Mouse (Mus musculus) intestine, embryonic 14.5 days (tissue): ENCODE data around the gene Cyp2d12. TPM values are rescaled to one million over a fixed set of nuclear protein-coding genes. Genes with fewer than 3 reads are reported as not detected.
"Not testable (repeated sequence)": the region's sequence is repeated elsewhere in the genome, so short reads cannot be mapped to it uniquely, and the experiment has no call there.

ENCODE experiments used
- ATAC-seq: fragments of 200-750 bp; cut with Nextera tagmentation; replicated peaks from 2 replicates; pipeline ENCODE4 v1.8.0; 2017; ENCODE audit warnings: low read depth, moderate number of reproducible peaks, moderate TSS enrichment, moderate library complexity; ENCODE audit not compliant: low FRiP score, low TSS enrichment
- DNase-seq: peaks from one replicate; pipeline ENCODE4 v3.0.0-alpha.2; 2018; ENCODE audit warnings: low spot score
- H3K27ac ChIP-seq: fragments of 300-500 bp; sonication (generic); 2 replicates; pipeline ENCODE4 v1.5.1; 2014; ENCODE audit warnings: low read depth, mild to moderate bottlenecking, control low read depth
- H3K27me3 ChIP-seq: fragments of 300-500 bp; sonication (generic); replicated peaks from 2 replicates; pipeline ENCODE4 v1.6.1; 2014; ENCODE audit warnings: low read length, control low read depth; ENCODE audit not compliant: control insufficient read depth, insufficient read depth
- H3K36me3 ChIP-seq: fragments of 300-500 bp; sonication (generic); 2 replicates; pipeline ENCODE4 v1.6.1; 2014; ENCODE audit warnings: low read length, control low read depth; ENCODE audit not compliant: control insufficient read depth, insufficient read depth
- H3K4me1 ChIP-seq: fragments of 300-500 bp; sonication (generic); replicated peaks from 2 replicates; pipeline ENCODE4 v1.6.1; 2014; ENCODE audit warnings: low read length, control low read depth, mixed read lengths; ENCODE audit not compliant: control insufficient read depth, insufficient read depth
- H3K4me2 ChIP-seq: fragments of 300-500 bp; sonication (generic); 2 replicates; pipeline ENCODE4 v1.6.1; 2014; ENCODE audit warnings: low read length
- H3K4me3 ChIP-seq: fragments of 300-500 bp; sonication (generic); 2 replicates; pipeline ENCODE4 v1.5.1; 2014; ENCODE audit warnings: low read depth, low read length, control low read depth, mixed read lengths
- H3K9ac ChIP-seq: fragments of 300-500 bp; sonication (generic); 2 replicates; pipeline ENCODE4 v1.6.1; 2014; ENCODE audit warnings: mild to moderate bottlenecking, low read length
- H3K9me3 ChIP-seq: fragments of 300-500 bp; sonication (generic); 2 replicates; pipeline ENCODE4 v1.6.1; 2016; ENCODE audit warnings: low read length, control low read depth; ENCODE audit not compliant: control insufficient read depth
- WGBS: fragments of 180-500 bp; shearing (Covaris S2); extraction: QIAGEN DNeasy Blood & Tissue Kit; methylation state at CpG from one replicate; pipeline ENCODE4 v1.1.7; 2014; 5-methylcytosine and 5-hydroxymethylcytosine counted together
- polyA plus RNA-seq: library from polyadenylated mRNA; unstranded; fragments of >200 nt; fragmentation: Nextera tagmentation; extraction: Ambion mirVana; gene quantifications from 2 replicates; pipeline ENCODE4 v1.2.1, GENCODE M21; 2014

Cyp2d12 gene
- polyA plus RNA-seq, result not detected in 2 replicates

- no peak within 1 kb of the TSS for H3K4me2 ChIP-seq
- no peaks in the 10 kb centered on the region for H3K4me1 ChIP-seq
- H3K27ac ChIP-seq, result no peak within 1 kb of the TSS
- H3K36me3 ChIP-seq, result no peaks in the 10 kb centered on the region
- no peak within 1 kb of the TSS for H3K9ac ChIP-seq
- no peak for DNase-seq
- WGBS, result 84% methylated on average over 7 of the region's 7 CpGs
- H3K4me3 ChIP-seq, result no peak within 1 kb of the TSS
- H3K9me3 ChIP-seq, result peaks cover 7% of the 10 kb centered on the region; the same call in 1 of the 2 replicates
- ATAC-seq, result no peak
- H3K27me3 ChIP-seq, result no peaks in the 10 kb centered on the region
These were observed at the start of gene Cyp2d12 for GRCm38 (mm10) chr15:82554531-82555230. TSS of gene Cyp2d12 (plus strand) at chr15:82555072.

DNA sequence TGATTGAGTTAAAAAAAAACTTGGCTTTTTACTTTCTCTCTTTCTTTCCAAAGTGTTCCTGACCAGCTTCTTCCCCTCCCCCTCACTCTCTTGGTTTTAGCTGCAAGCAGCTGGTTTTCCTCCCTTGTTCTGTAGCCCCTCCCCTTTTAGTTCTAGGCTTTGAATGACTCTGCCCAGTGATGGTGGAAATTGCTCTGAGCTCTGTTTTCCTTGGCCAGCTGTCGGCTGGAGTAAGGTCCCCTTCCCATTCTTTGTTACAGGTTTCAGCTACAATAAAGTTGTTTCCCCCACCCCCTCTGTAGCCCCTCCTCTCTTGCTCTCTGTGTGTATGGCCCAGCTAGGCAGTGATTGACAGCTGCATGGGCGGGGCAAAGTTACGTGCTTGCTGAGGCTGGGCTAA is 47.9 kb upstream of the Cyp2d12 start:
- Histone ChIP-seq H3K27me3 (no peaks in the 10 kb centered on the region), H3K4me1 (no peaks in the 10 kb centered on the region), H3K27ac (no peak overlapping the region), H3K4me3 (no peak overlapping the region), H3K9ac (no peak overlapping the region), H3K36me3 (no peaks in the 10 kb centered on the region), H3K4me2 (no peak overlapping the region), H3K9me3 (peaks cover 9% of the 10 kb centered on the region; the same call in 1 of the 2 replicates)
- WGBS, result 74% methylated on average over 3 of the region's 3 CpGs
- no peak for DNase-seq
- ATAC-seq, result no peak

GRCm38 (mm10) chr15:82507740-82508139 is 47.1 kb upstream of the Cyp2d12 start:
- H3K36me3 ChIP-seq, H3K27ac ChIP-seq, H3K4me1 ChIP-seq, ATAC-seq, H3K9me3 ChIP-seq, H3K4me2 ChIP-seq, H3K9ac ChIP-seq, DNase-seq, H3K4me3 ChIP-seq, H3K27me3 ChIP-seq: not testable (repeated sequence)
- 60% methylated on average over 4 of the region's 4 CpGs for WGBS

- H3K4me3 ChIP-seq, ATAC-seq, H3K4me1 ChIP-seq, H3K4me2 ChIP-seq, DNase-seq, H3K9ac ChIP-seq, H3K36me3 ChIP-seq, H3K9me3 ChIP-seq, H3K27me3 ChIP-seq, H3K27ac ChIP-seq: not testable (repeated sequence)
- WGBS, result 84% methylated on average over 4 of the region's 4 CpGs
These were observed 45.4 kb upstream of the Cyp2d12 start for GRCm38 (mm10) chr15:82509495-82509894.

- not testable (repeated sequence) for H3K27me3 ChIP-seq, H3K27ac ChIP-seq, H3K4me2 ChIP-seq, DNase-seq, H3K4me3 ChIP-seq, H3K4me1 ChIP-seq, H3K9me3 ChIP-seq, H3K36me3 ChIP-seq, ATAC-seq, H3K9ac ChIP-seq
These were observed 44.4 kb upstream of the Cyp2d12 start for GRCm38 (mm10) chr15:82510500-82510899.

DNA sequence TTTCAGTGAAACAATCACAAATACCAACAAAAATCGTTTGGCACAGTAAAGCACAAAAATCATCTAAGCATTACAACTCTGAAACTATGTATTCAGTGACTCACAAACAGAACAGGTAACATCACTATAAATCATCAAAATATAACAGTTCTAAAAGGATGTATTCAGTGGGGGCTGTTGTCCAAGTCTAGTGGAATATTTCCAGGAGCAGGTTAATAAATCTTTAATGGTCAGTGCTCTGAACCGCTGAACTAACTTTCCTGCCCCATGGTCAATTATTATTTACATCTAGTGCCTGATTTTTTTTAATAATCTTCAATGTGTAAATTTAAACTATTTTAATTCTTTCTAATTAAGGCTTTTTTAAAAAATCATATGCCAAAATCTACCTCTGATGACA is 42.8 kb upstream of the Cyp2d12 start:
- H3K27me3 ChIP-seq, DNase-seq, H3K27ac ChIP-seq, ATAC-seq, H3K4me1 ChIP-seq, H3K9ac ChIP-seq, H3K4me3 ChIP-seq, H3K36me3 ChIP-seq, H3K9me3 ChIP-seq, H3K4me2 ChIP-seq: not testable (repeated sequence)
- WGBS, result 59% methylated on average over 2 of the region's 2 CpGs

DNA sequence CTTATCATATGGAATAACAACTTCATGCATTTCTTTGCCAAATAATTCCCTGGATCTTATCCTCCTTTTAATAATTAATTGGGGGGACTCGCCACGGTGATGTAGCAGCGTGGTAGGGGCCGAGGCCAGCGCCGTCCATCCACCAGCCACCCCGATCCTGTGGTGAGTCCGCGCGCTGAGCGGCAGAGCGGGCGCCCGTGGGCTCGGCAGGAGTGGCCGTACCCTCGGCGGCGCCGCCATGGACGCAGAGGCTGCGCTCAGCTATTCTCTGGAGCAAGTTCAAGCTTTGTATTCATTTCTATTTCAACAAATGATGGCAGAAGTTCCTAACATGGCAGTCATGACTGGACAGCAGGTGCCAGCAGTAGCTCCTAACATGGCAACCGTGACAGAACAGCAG is 38.7 kb upstream of the Cyp2d12 start:
- H3K4me1 ChIP-seq, H3K4me3 ChIP-seq, ATAC-seq, H3K9me3 ChIP-seq, H3K9ac ChIP-seq, H3K36me3 ChIP-seq, H3K4me2 ChIP-seq, DNase-seq, H3K27me3 ChIP-seq, H3K27ac ChIP-seq: not testable (repeated sequence)
- WGBS, result 90% methylated on average over 23 of the region's 23 CpGs

DNA sequence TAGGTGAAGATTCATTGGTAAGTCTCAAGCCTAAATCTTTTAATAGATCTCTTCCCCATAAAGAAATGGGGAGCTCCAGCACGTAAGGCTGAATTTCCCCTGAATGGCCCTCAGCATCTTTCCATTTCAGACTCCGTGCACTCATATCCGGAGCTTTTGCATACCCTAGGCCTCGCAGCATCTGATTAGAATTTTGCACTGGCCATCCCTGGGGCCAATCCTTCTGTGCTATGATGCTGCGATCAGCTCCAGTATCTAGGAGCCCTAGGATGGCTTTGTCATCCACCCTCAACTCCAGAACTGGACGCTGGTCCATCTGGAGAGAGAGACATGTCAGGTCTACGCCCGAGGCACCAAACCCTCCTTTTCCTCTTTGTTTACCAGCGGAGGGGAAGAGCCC is 27.5 kb upstream of the Cyp2d12 start:
- H3K4me2 ChIP-seq, H3K4me1 ChIP-seq, DNase-seq, ATAC-seq, H3K9me3 ChIP-seq, H3K36me3 ChIP-seq, H3K27me3 ChIP-seq, H3K27ac ChIP-seq, H3K9ac ChIP-seq, H3K4me3 ChIP-seq: not testable (repeated sequence)
- whole genome bisulfite sequencing, result 85% methylated on average over 6 of the region's 9 CpGs

- not testable (repeated sequence) for H3K27ac ChIP-seq, ATAC-seq, H3K36me3 ChIP-seq, H3K4me1 ChIP-seq, H3K4me3 ChIP-seq, H3K9me3 ChIP-seq, H3K9ac ChIP-seq, H3K4me2 ChIP-seq, H3K27me3 ChIP-seq, DNase-seq
- 95% methylated on average over 3 of the region's 3 CpGs for WGBS
These were observed 22.2 kb upstream of the Cyp2d12 start for GRCm38 (mm10) chr15:82532721-82533120.
